8 mouse cellular contexts compared by ENCODE assay signal in the genomic region with DNA sequence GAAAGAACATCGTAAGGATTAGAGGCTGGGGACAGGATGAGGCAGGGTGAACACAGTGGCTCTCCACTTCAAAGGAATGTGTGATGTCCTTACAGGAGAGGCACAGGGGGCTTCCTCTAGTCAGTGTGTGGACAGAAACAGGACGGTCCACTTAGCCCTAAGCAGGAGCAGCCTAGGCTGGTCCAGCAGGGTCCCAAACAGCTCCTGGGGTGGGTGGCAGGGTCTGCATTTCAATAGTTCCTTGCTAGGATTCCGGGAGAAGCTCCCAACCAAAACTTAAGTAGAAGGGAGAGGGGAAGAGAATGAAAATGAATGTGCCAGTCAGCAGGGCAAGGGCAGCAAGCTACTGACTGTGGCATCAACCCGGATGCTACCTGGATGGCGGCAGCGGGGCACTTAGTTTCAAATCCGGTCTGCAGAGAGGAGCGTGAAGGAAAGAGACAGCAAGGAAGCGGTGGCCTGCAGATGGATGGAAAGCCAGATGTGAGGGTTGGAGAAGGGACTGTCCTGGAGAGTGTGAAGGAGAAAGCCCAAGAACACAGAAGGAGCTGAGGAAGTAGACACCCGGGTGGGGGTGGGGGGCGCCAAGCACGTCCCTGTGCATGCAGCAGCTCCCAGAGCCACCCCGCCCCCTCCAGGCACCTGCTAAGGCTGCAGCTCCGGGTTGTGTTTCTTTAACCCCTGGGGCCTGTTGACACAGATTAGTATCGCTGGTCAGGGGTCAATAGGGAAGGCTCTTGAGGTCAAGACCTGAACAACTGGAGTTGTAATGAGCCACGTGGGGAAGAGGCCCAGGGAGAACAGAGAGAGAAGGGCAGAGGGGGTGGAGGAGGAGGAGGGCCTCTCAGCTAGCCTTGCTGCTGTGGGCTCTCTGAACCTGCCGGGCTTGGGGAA. TPM values are rescaled to one million over a fixed set of nuclear protein-coding genes. Genes with fewer than 3 reads are reported as not detected.
A peak's percentile ranks its signal among the peaks of the same experiment; 100 is the strongest.
DNase-seq lines count a peak whose midpoint lies in the region; ATAC-seq lines count a peak whose summit lies in the region.

No protein-coding gene starts in this region.

- ATAC-seq in granulocyte monocyte progenitor cell, adult 5-6 weeks (replicated peaks; ENCODE audit: poor library complexity, severe bottlenecking): peak; percentile 54
- no peak for ATAC-seq in liver, embryonic 11.5 days (replicated peaks; ENCODE audit: low FRiP score)

- intact Hi-C loops in left cerebral cortex, postnatal 36 days (cut with DNase I): no loop called here

- WGBS in heart, embryonic 10.5 days: 4% methylated on average over 17 of the region's 17 CpGs
- 11% methylated on average over 17 of the region's 17 CpGs for WGBS in liver, embryonic 11.5 days

- no peak for DNase-seq in heart, embryonic 10.5 days (ENCODE audit: low spot score)
- DNase-seq in heart, postnatal 4 days: no peak
- DNase-seq in R1 (ENCODE audit: low read depth, low spot score) (peak; percentile 41), MN1 (ENCODE audit: low spot score) (no peak)
- DNase-seq in liver, embryonic 11.5 days (ENCODE audit: low spot score): no peak
- DNase-seq in thymus, postnatal 0 days (ENCODE audit: low spot score): peak; percentile 46
- no peak for DNase-seq in left cerebral cortex, postnatal 36 days (ENCODE audit: low spot score in 2 of 2)

- no peaks in the 10 kb centered on the region for H3K36me3 ChIP-seq in heart, embryonic 10.5 days
- no peaks in the 10 kb centered on the region for H3K36me3 ChIP-seq in liver, embryonic 11.5 days (ENCODE audit: control insufficient read depth, insufficient read depth, low read length)

- H3K9ac ChIP-seq in liver, embryonic 11.5 days (ENCODE audit: low read depth, low read length): no peak overlapping the region

- H3K4me3 ChIP-seq in heart, embryonic 10.5 days: peak overlapping the region; percentile 37; the same call in 1 of the 2 replicates
- H3K4me3 ChIP-seq in liver, embryonic 11.5 days (ENCODE audit: low read depth, low read length): no peak overlapping the region

- H3K27ac ChIP-seq in heart, embryonic 10.5 days: peak overlapping the region; percentile 80
- H3K27ac ChIP-seq in liver, embryonic 11.5 days (ENCODE audit: low read depth, low read length): no peak overlapping the region

- peaks cover 95% of the 10 kb centered on the region for H3K27me3 ChIP-seq in heart, embryonic 10.5 days (ENCODE audit: insufficient read depth, poor library complexity, severe bottlenecking)
- H3K27me3 ChIP-seq in liver, embryonic 11.5 days (replicated peaks; ENCODE audit: control insufficient read depth, insufficient read depth, low read length): peaks cover 62% of the 10 kb centered on the region

- H3K4me2 ChIP-seq in liver, embryonic 11.5 days: peak overlapping the region; percentile 3

- H3K9me3 ChIP-seq in heart, embryonic 10.5 days: no peaks in the 10 kb centered on the region
- no peaks in the 10 kb centered on the region for H3K9me3 ChIP-seq in liver, embryonic 11.5 days (ENCODE audit: control insufficient read depth, low read length)

- peaks cover 69% of the 10 kb centered on the region for H3K4me1 ChIP-seq in heart, embryonic 10.5 days
- H3K4me1 ChIP-seq in liver, embryonic 11.5 days (replicated peaks; ENCODE audit: control insufficient read depth, insufficient read depth, low read length): peaks cover 39% of the 10 kb centered on the region

RNA-seq across cellular contexts. Expression of gene G430095P16Rik, which starts 22.5 kb away (rescaled TPM):
- polyA plus RNA-seq in heart, embryonic 10.5 days (2016; fragmentation: Nextera tagmentation; extraction: Ambion mirVana): 2.1 and 3.2 TPM in 2 replicates
- total RNA-seq in heart, postnatal 4 days (2021): 1 to 10 TPM; 1.1 to 1.3 TPM
- total RNA-seq in granulocyte monocyte progenitor cell, adult 5-6 weeks (2014; fragmentation: Nextera tagmentation): 11.0 and 17.9 TPM in 2 replicates
- 4.4 and 4.8 TPM in 2 replicates for total RNA-seq in granulocyte monocyte progenitor cell, adult 5-6 weeks (2017)
- 11.8 and 12.3 TPM in 2 replicates for polyA plus RNA-seq in liver, embryonic 11.5 days (2014; fragmentation: Nextera tagmentation; extraction: Ambion mirVana)
- polyA plus RNA-seq in thymus, postnatal 0 days (2015; fragmentation: Nextera tagmentation; extraction: Ambion mirVana): 2.4 and 3.6 TPM in 2 replicates
- total RNA-seq in left cerebral cortex, postnatal 36 days (2021): not detected

RNA-seq across cellular contexts. Expression of gene Lyl1, which starts 44.0 kb away (rescaled TPM):
- polyA plus RNA-seq in heart, embryonic 10.5 days (2016; fragmentation: Nextera tagmentation; extraction: Ambion mirVana): 18.5 and 19.3 TPM in 2 replicates
- 10 to 100 TPM in 1 of 2 experiments, 1 to 10 TPM in 1; 9.6 to 10.6 TPM for total RNA-seq in heart, postnatal 4 days (2021)
- 82.1 and 133 TPM in 2 replicates for total RNA-seq in granulocyte monocyte progenitor cell, adult 5-6 weeks (2014; fragmentation: Nextera tagmentation)
- total RNA-seq in granulocyte monocyte progenitor cell, adult 5-6 weeks (2017): 65.9 and 73.3 TPM in 2 replicates
- polyA plus RNA-seq in liver, embryonic 11.5 days (2014; fragmentation: Nextera tagmentation; extraction: Ambion mirVana): 67.9 and 68.6 TPM in 2 replicates
- 8.1 and 8.8 TPM in 2 replicates for polyA plus RNA-seq in thymus, postnatal 0 days (2015; fragmentation: Nextera tagmentation; extraction: Ambion mirVana)
- 1 to 10 TPM; 2.4 to 3.4 TPM for total RNA-seq in left cerebral cortex, postnatal 36 days (2021)

RNA-seq across cellular contexts. Expression of gene Nfix, which starts 54.9 kb away (rescaled TPM):
- polyA plus RNA-seq in heart, embryonic 10.5 days (2016; fragmentation: Nextera tagmentation; extraction: Ambion mirVana): 0.87 and 2.1 TPM in 2 replicates
- total RNA-seq in heart, postnatal 4 days (2021): 100 to 1,000 TPM; 189 to 211 TPM
- total RNA-seq in granulocyte monocyte progenitor cell, adult 5-6 weeks (2014; fragmentation: Nextera tagmentation): 25.7 and 51.2 TPM in 2 replicates
- 9.5 and 12.8 TPM in 2 replicates for total RNA-seq in granulocyte monocyte progenitor cell, adult 5-6 weeks (2017)
- polyA plus RNA-seq in liver, embryonic 11.5 days (2014; fragmentation: Nextera tagmentation; extraction: Ambion mirVana): 5.0 and 7.1 TPM in 2 replicates
- 7.2 and 11.7 TPM in 2 replicates for polyA plus RNA-seq in thymus, postnatal 0 days (2015; fragmentation: Nextera tagmentation; extraction: Ambion mirVana)
- 100 to 1,000 TPM; 303 to 353 TPM for total RNA-seq in left cerebral cortex, postnatal 36 days (2021)

RNA-seq across cellular contexts. Expression of gene Nacc1, which starts 57.6 kb away (rescaled TPM):
- 22.2 and 25.0 TPM in 2 replicates for polyA plus RNA-seq in heart, embryonic 10.5 days (2016; fragmentation: Nextera tagmentation; extraction: Ambion mirVana)
- 10 to 100 TPM; 65.0 to 68.7 TPM for total RNA-seq in heart, postnatal 4 days (2021)
- total RNA-seq in granulocyte monocyte progenitor cell, adult 5-6 weeks (2014; fragmentation: Nextera tagmentation): 92.9 and 98.1 TPM in 2 replicates
- 46.5 and 59.2 TPM in 2 replicates for total RNA-seq in granulocyte monocyte progenitor cell, adult 5-6 weeks (2017)
- polyA plus RNA-seq in liver, embryonic 11.5 days (2014; fragmentation: Nextera tagmentation; extraction: Ambion mirVana): 23.0 and 25.2 TPM in 2 replicates
- polyA plus RNA-seq in thymus, postnatal 0 days (2015; fragmentation: Nextera tagmentation; extraction: Ambion mirVana): 12.1 TPM in 2 replicates
- total RNA-seq in left cerebral cortex, postnatal 36 days (2021): 10 to 100 TPM; 94.2 to 99.7 TPM

RNA-seq across cellular contexts. Expression of gene Trmt1, which starts 59.2 kb away (rescaled TPM):
- 59.8 and 64.6 TPM in 2 replicates for polyA plus RNA-seq in heart, embryonic 10.5 days (2016; fragmentation: Nextera tagmentation; extraction: Ambion mirVana)
- 10 to 100 TPM; 47.4 to 48.8 TPM for total RNA-seq in heart, postnatal 4 days (2021)
- 76.9 and 123 TPM in 2 replicates for total RNA-seq in granulocyte monocyte progenitor cell, adult 5-6 weeks (2014; fragmentation: Nextera tagmentation)
- 73.8 and 95.9 TPM in 2 replicates for total RNA-seq in granulocyte monocyte progenitor cell, adult 5-6 weeks (2017)
- polyA plus RNA-seq in liver, embryonic 11.5 days (2014; fragmentation: Nextera tagmentation; extraction: Ambion mirVana): 94.1 and 95.6 TPM in 2 replicates
- 50.0 and 51.5 TPM in 2 replicates for polyA plus RNA-seq in thymus, postnatal 0 days (2015; fragmentation: Nextera tagmentation; extraction: Ambion mirVana)
- 100 to 1,000 TPM in 1 of 2 experiments, 10 to 100 TPM in 1; 84.5 to 124 TPM for total RNA-seq in left cerebral cortex, postnatal 36 days (2021)

Comparison
In these comparisons a context has a peak if more than half of its experiments do, and no peak if none do; other contexts are left out.
1. DNase-seq: peak in R1 (single experiment) and thymus, postnatal 0 days (single experiment); none in heart, embryonic 10.5 days (single experiment), heart, postnatal 4 days (single experiment), liver, embryonic 11.5 days (single experiment), MN1 (single experiment) and left cerebral cortex, postnatal 36 days (0 of 2).
2. RNA of gene Lyl1, which starts 44.0 kb away (total RNA-seq): 65.9 to 133 TPM in granulocyte monocyte progenitor cell, adult 5-6 weeks; 9.6 to 10.6 TPM in heart, postnatal 4 days and 2.4 to 3.4 TPM in left cerebral cortex, postnatal 36 days; every median in the first group is over 4 times any median in the second.